Mouse (Mus musculus): Measurements from ENCODE around the gene Arid2. TPM values are rescaled to one million over a fixed set of nuclear protein-coding genes. Genes with fewer than 3 reads are reported as not detected.
A peak's percentile ranks its signal among the peaks of the same experiment; 100 is the strongest.
"Not testable (repeated sequence)": the region's sequence is repeated elsewhere in the genome, so short reads cannot be mapped to it uniquely, and the experiment has no call there.

Arid2 gene
- polyA plus RNA-seq, 1 experiment from 2014 or later, result 11.8 TPM

GRCm38 (mm10) chr15:96293444-96293843 lies 6.1 kb downstream of the Arid2 start:
- 90% methylated on average over 3 of the region's 3 CpGs for WGBS (ENCODE audit: missing documents)
- H3K27ac ChIP-seq, result no peak overlapping the region
- H3K4me3 ChIP-seq (ENCODE audit: inconsistent target), result no peak overlapping the region
- peaks cover 100% of the 10 kb centered on the region for H3K79me2 ChIP-seq (ENCODE audit: inconsistent target)
- H3K36me3 ChIP-seq (ENCODE audit: inconsistent target), result no peaks in the 10 kb centered on the region

GRCm38 (mm10) chr15:96297078-96297590 lies 9.8 kb downstream of the Arid2 start:
- Histone ChIP-seq H3K27ac (no peak overlapping the region), H3K4me3 (ENCODE audit: inconsistent target) (no peak overlapping the region), H3K36me3 (ENCODE audit: inconsistent target) (no peaks in the 10 kb centered on the region), H3K79me2 (ENCODE audit: inconsistent target) (peaks cover 100% of the 10 kb centered on the region)
- WGBS (ENCODE audit: missing documents), result 93% methylated on average over 9 of the region's 9 CpGs

GRCm38 (mm10) chr15:96297623-96298188 lies 10.4 kb downstream of the Arid2 start:
- H3K27ac ChIP-seq, result no peak overlapping the region
- no peak overlapping the region for H3K4me3 ChIP-seq (ENCODE audit: inconsistent target)
- peaks cover 1% of the 10 kb centered on the region; the same call in 1 of the 2 replicates for H3K36me3 ChIP-seq (ENCODE audit: inconsistent target)
- WGBS (ENCODE audit: missing documents), result 72% methylated on average over 9 of the region's 9 CpGs
- H3K79me2 ChIP-seq (ENCODE audit: inconsistent target), result peaks cover 96% of the 10 kb centered on the region

GRCm38 (mm10) chr15:96309310-96309709 lies 22.0 kb downstream of the Arid2 start:
- H3K79me2 ChIP-seq (ENCODE audit: inconsistent target), result peaks cover 50% of the 10 kb centered on the region
- H3K4me3 ChIP-seq (ENCODE audit: inconsistent target), result no peak overlapping the region
- 64% methylated on average over 6 of the region's 6 CpGs for WGBS (ENCODE audit: missing documents)
- H3K27ac ChIP-seq, result no peak overlapping the region
- H3K36me3 ChIP-seq (ENCODE audit: inconsistent target), result no peaks in the 10 kb centered on the region

GRCm38 (mm10) chr15:96312902-96313301 lies 25.6 kb downstream of the Arid2 start:
- 100% methylated on average over 1 of the region's 1 CpGs for WGBS (ENCODE audit: missing documents)
- Histone ChIP-seq H3K27ac (no peak overlapping the region), H3K4me3 (ENCODE audit: inconsistent target) (no peak overlapping the region), H3K36me3 (ENCODE audit: inconsistent target) (no peaks in the 10 kb centered on the region), H3K79me2 (ENCODE audit: inconsistent target) (peaks cover 77% of the 10 kb centered on the region)

GRCm38 (mm10) chr15:96315664-96316063 lies 28.3 kb downstream of the Arid2 start:
- 8% methylated on average over 1 of the region's 1 CpGs for WGBS (ENCODE audit: missing documents)
- H3K4me3 ChIP-seq (ENCODE audit: inconsistent target), result no peak overlapping the region
- no peak overlapping the region for H3K27ac ChIP-seq
- H3K36me3 ChIP-seq (ENCODE audit: inconsistent target), result no peaks in the 10 kb centered on the region
- H3K79me2 ChIP-seq (ENCODE audit: inconsistent target), result peaks cover 87% of the 10 kb centered on the region

GRCm38 (mm10) chr15:96319335-96319734 lies 32.0 kb downstream of the Arid2 start:
- H3K36me3 ChIP-seq (ENCODE audit: inconsistent target), result no peaks in the 10 kb centered on the region
- H3K79me2 ChIP-seq (ENCODE audit: inconsistent target), result peaks cover 80% of the 10 kb centered on the region
- 95% methylated on average over 8 of the region's 8 CpGs for WGBS (ENCODE audit: missing documents)
- no peak overlapping the region for H3K27ac ChIP-seq
- H3K4me3 ChIP-seq (ENCODE audit: inconsistent target), result no peak overlapping the region

- no peaks in the 10 kb centered on the region for H3K36me3 ChIP-seq (ENCODE audit: inconsistent target)
- WGBS (ENCODE audit: missing documents), result 98% methylated on average over 7 of the region's 7 CpGs
Observed at GRCm38 (mm10) chr15:96325726-96326328, 38.5 kb downstream of the Arid2 start.

GRCm38 (mm10) chr15:96328722-96329121 lies 41.4 kb downstream of the Arid2 start:
- peaks cover 25% of the 10 kb centered on the region; the same call in 1 of the 2 replicates for H3K79me2 ChIP-seq (ENCODE audit: inconsistent target)
- not testable (repeated sequence) for H3K36me3 ChIP-seq (ENCODE audit: inconsistent target); H3K4me3 ChIP-seq (ENCODE audit: inconsistent target)
- 29% methylated on average over 1 of the region's 4 CpGs for WGBS (ENCODE audit: missing documents)
- peak overlapping the region; percentile 22; the same call in 1 of the 2 replicates for H3K27ac ChIP-seq

More at GRCm38 (mm10) chr15:96325726-96326328, 38.5 kb downstream of the Arid2 start:
- H3K27ac ChIP-seq, result no peak overlapping the region
- no peak overlapping the region for H3K4me3 ChIP-seq (ENCODE audit: inconsistent target)
- peaks cover 28% of the 10 kb centered on the region; the same call in 1 of the 2 replicates for H3K79me2 ChIP-seq (ENCODE audit: inconsistent target)

- Histone ChIP-seq H3K79me2 (ENCODE audit: inconsistent target) (peaks cover 43% of the 10 kb centered on the region; the same call in 1 of the 2 replicates), H3K4me3 (ENCODE audit: inconsistent target) (no peak overlapping the region), H3K36me3 (ENCODE audit: inconsistent target) (no peaks in the 10 kb centered on the region), H3K27ac (no peak overlapping the region)
- WGBS (ENCODE audit: missing documents), result 91% methylated on average over 3 of the region's 3 CpGs
Observed at GRCm38 (mm10) chr15:96330536-96330935, 43.2 kb downstream of the Arid2 start.

GRCm38 (mm10) chr15:96332468-96333213 lies 45.3 kb downstream of the Arid2 start:
- Histone ChIP-seq H3K79me2 (ENCODE audit: inconsistent target) (peaks cover 64% of the 10 kb centered on the region; the same call in 1 of the 2 replicates), H3K27ac (0 out of 2 replicates have a peak overlapping the region, but pooled peaks have one; percentile 10)
- 71% methylated on average over 9 of the region's 9 CpGs for WGBS (ENCODE audit: missing documents)

GRCm38 (mm10) chr15:96333350-96333749 lies 46.0 kb downstream of the Arid2 start:
- H3K27ac ChIP-seq, result no peak overlapping the region
- no peak overlapping the region for H3K4me3 ChIP-seq (ENCODE audit: inconsistent target)
- WGBS (ENCODE audit: missing documents), result 79% methylated on average over 5 of the region's 5 CpGs
- peaks cover 71% of the 10 kb centered on the region; the same call in 1 of the 2 replicates for H3K79me2 ChIP-seq (ENCODE audit: inconsistent target)
- no peaks in the 10 kb centered on the region for H3K36me3 ChIP-seq (ENCODE audit: inconsistent target)

More at GRCm38 (mm10) chr15:96332468-96333213, 45.3 kb downstream of the Arid2 start:
- no peaks in the 10 kb centered on the region for H3K36me3 ChIP-seq (ENCODE audit: inconsistent target)
- H3K4me3 ChIP-seq (ENCODE audit: inconsistent target), result no peak overlapping the region

GRCm38 (mm10) chr15:96340924-96341323 lies 53.6 kb downstream of the Arid2 start:
- Histone ChIP-seq H3K4me3 (ENCODE audit: inconsistent target) (no peak overlapping the region), H3K79me2 (ENCODE audit: inconsistent target) (peaks cover 80% of the 10 kb centered on the region; the same call in 1 of the 2 replicates), H3K27ac (no peak overlapping the region), H3K36me3 (ENCODE audit: inconsistent target) (no peaks in the 10 kb centered on the region)
- 92% methylated on average over 2 of the region's 2 CpGs for WGBS (ENCODE audit: missing documents)

- peaks cover 71% of the 10 kb centered on the region; the same call in 1 of the 2 replicates for H3K79me2 ChIP-seq (ENCODE audit: inconsistent target)
- H3K36me3 ChIP-seq (ENCODE audit: inconsistent target), result no peaks in the 10 kb centered on the region
- no peak overlapping the region for H3K4me3 ChIP-seq (ENCODE audit: inconsistent target)
- no peak overlapping the region for H3K27ac ChIP-seq
- WGBS (ENCODE audit: missing documents), result 90% methylated on average over 4 of the region's 8 CpGs
Observed at GRCm38 (mm10) chr15:96342097-96342496, 54.8 kb downstream of the Arid2 start.

All from macrophage (primary cell).